Mouse (Mus musculus): Measurements from ENCODE around the gene Wdfy3. TPM values are rescaled to one million over a fixed set of nuclear protein-coding genes. Genes with fewer than 3 reads are reported as not detected.

The Wdfy3 gene
- polyA plus RNA-seq, 1 experiment from 2014 or later = 21.7 TPM

DNA sequence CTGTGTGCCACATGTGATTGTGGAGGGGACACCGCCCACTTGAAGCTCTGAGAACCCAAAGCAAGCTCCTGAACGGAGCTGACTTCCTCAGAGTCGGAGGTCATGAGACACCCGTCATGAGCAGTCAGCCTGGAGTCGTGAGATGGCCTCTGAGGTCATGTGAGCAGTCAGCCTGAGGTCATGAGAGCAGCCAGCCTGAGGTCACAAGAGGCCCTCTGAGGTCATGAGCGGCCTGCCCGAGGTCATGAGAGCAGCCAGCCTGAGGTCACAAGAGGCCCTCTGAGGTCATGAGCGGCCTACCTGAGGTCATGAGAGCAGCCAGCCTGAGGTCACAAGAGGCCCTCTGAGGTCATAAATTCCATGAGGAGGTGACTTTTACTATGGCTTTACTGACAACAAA lies 120.4 kb downstream of the Wdfy3 start:
- WGBS = 72% methylated on average over 8 of the region's 8 CpGs
- Histone ChIP-seq H3K27me3 (ENCODE audit: insufficient read depth, low read length) (no peaks in the 10 kb centered on the region), H3K4me1 (ENCODE audit: insufficient read depth) (no peaks in the 10 kb centered on the region), H3K4me2 (no peak overlapping the region), H3K36me3 (ENCODE audit: insufficient read depth) (peaks cover 60% of the 10 kb centered on the region), H3K4me3 (ENCODE audit: low read depth, low read length) (no peak overlapping the region), H3K27ac (ENCODE audit: low read depth) (no peak overlapping the region), H3K9ac (no peak overlapping the region), H3K9me3 (ENCODE audit: low read depth, low read length) (no peaks in the 10 kb centered on the region)
- ATAC-seq (ENCODE audit: insufficient read depth) (no peak), DNase-seq (no peak)
- TF ChIP-seq CTCF (IDR thresholded peaks at IDR 0.05; ENCODE audit: low read depth) = no peak

GRCm38 (mm10) chr5:101948641-101949040 lies 121.1 kb downstream of the Wdfy3 start:
- WGBS = 91% methylated on average over 7 of the region's 7 CpGs
- DNase-seq (no peak), ATAC-seq (ENCODE audit: insufficient read depth) (no peak)
- H3K9me3 ChIP-seq (ENCODE audit: low read depth, low read length) = no peaks in the 10 kb centered on the region
- H3K27ac ChIP-seq (ENCODE audit: low read depth) = no peak overlapping the region
- no peak overlapping the region for H3K9ac ChIP-seq
- TF ChIP-seq CTCF (IDR thresholded peaks at IDR 0.05; ENCODE audit: low read depth) = no peak
- H3K4me1 ChIP-seq (ENCODE audit: insufficient read depth) = no peaks in the 10 kb centered on the region
- H3K27me3 ChIP-seq (ENCODE audit: insufficient read depth, low read length) = no peaks in the 10 kb centered on the region
- no peak overlapping the region for H3K4me2 ChIP-seq
- H3K36me3 ChIP-seq (ENCODE audit: insufficient read depth) = peaks cover 63% of the 10 kb centered on the region
- H3K4me3 ChIP-seq (ENCODE audit: low read depth, low read length) = no peak overlapping the region

DNA sequence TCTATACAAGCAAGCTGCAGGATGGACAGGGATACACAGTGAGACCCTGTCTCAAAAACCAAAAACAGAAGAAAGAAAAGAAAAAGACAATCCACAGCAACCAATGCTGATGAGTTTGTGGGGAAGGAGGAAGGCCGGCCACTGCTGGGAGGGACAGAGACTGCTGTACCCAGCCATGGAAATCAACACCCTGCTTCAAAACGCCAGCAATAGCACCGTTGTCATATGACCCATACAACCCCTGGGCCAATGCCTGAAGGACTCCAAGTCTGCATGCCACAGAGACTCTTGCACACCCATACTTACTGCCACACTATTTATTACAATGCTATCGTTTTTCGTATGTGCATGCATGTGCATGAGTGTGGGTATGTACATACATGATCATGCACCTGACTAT lies 124.0 kb downstream of the Wdfy3 start:
- H3K4me2 ChIP-seq = no peak overlapping the region
- no peaks in the 10 kb centered on the region for H3K27me3 ChIP-seq (ENCODE audit: insufficient read depth, low read length)
- no peak overlapping the region for H3K9ac ChIP-seq
- H3K4me1 ChIP-seq (ENCODE audit: insufficient read depth) = no peaks in the 10 kb centered on the region
- DNase-seq = no peak
- WGBS = 76% methylated on average over 5 of the region's 5 CpGs
- no peak overlapping the region for H3K4me3 ChIP-seq (ENCODE audit: low read depth, low read length)
- H3K27ac ChIP-seq (ENCODE audit: low read depth) = no peak overlapping the region
- TF ChIP-seq CTCF (IDR thresholded peaks at IDR 0.05; ENCODE audit: low read depth) = no peak
- no peaks in the 10 kb centered on the region for H3K9me3 ChIP-seq (ENCODE audit: low read depth, low read length)
- peaks cover 81% of the 10 kb centered on the region for H3K36me3 ChIP-seq (ENCODE audit: insufficient read depth)
- no peak for ATAC-seq (ENCODE audit: insufficient read depth)

DNA sequence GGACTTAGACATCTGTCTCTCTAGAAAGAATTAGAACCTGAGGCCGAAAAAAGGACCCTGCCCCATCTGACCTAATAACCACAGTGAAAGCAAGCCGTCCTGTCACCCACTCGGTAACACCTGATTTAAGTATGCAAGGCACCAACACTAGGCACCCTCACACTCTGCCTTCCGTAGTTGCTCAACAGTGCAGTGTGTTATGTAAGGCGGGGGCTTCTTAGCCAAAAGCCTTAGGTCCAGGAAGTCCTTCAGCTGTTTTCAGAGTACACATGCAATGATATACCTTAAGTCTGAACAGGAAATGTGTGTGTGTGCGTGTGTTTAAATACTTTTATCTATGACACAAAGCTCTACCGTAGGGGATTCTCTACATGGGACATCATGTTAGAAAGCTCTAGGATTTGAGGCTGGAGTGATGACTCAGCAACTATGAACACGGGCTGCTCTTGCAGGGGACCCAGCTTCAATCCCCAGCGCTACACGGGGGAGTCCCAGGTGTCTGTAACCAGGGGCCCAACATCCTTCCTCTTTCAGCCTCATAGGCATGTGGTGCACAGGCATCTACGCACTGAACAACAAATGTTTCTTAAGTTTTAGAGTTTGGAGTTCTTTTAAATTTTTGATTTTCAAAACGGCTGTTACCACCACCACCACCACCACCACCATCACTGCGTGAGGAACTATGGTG lies 131.7 kb downstream of the Wdfy3 start:
- Histone ChIP-seq H3K36me3 (ENCODE audit: insufficient read depth) (peaks cover 76% of the 10 kb centered on the region), H3K27me3 (ENCODE audit: insufficient read depth, low read length) (no peaks in the 10 kb centered on the region), H3K4me1 (ENCODE audit: insufficient read depth) (no peaks in the 10 kb centered on the region), H3K4me3 (ENCODE audit: low read depth, low read length) (no peak overlapping the region), H3K27ac (ENCODE audit: low read depth) (no peak overlapping the region), H3K9ac (no peak overlapping the region), H3K4me2 (no peak overlapping the region), H3K9me3 (ENCODE audit: low read depth, low read length) (no peaks in the 10 kb centered on the region)
- TF ChIP-seq CTCF (IDR thresholded peaks at IDR 0.05; ENCODE audit: low read depth) = no peak
- ATAC-seq (ENCODE audit: insufficient read depth) = no peak
- WGBS = 74% methylated on average over 13 of the region's 13 CpGs
- DNase-seq = no peak

GRCm38 (mm10) chr5:101937362-101937761 lies 132.4 kb downstream of the Wdfy3 start:
- no peak for TF ChIP-seq CTCF (IDR thresholded peaks at IDR 0.05; ENCODE audit: low read depth)
- H3K27me3 ChIP-seq (ENCODE audit: insufficient read depth, low read length) = no peaks in the 10 kb centered on the region
- peak; percentile 70 for ATAC-seq (ENCODE audit: insufficient read depth)
- peaks cover 71% of the 10 kb centered on the region for H3K36me3 ChIP-seq (ENCODE audit: insufficient read depth)
- no peaks in the 10 kb centered on the region for H3K9me3 ChIP-seq (ENCODE audit: low read depth, low read length)
- no peak overlapping the region for H3K4me2 ChIP-seq
- H3K4me1 ChIP-seq (ENCODE audit: insufficient read depth) = no peaks in the 10 kb centered on the region
- DNase-seq = peak; percentile 60
- no peak overlapping the region for H3K4me3 ChIP-seq (ENCODE audit: low read depth, low read length)
- WGBS = 40% methylated on average over 21 of the region's 21 CpGs
- H3K27ac ChIP-seq (ENCODE audit: low read depth) = no peak overlapping the region
- no peak overlapping the region for H3K9ac ChIP-seq

DNA sequence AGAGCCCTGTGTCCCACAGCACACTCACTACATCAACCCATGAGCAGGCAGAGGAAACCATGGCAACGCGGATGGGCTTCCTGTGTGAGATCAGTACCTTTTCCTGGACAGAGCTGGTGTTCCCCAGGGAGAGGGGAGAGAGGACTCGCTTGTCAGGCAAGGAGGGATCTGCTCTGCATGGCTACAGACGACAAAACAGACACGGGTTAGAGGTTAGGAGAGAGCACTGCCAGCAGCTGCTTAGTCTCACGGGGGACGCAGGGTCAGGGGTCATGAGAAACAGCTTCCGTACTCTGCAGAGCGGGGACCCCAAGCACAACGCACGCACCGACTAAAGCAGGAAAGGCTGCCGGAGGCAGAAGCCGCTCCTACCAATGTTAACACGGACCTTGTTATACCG lies 133.8 kb downstream of the Wdfy3 start:
- H3K9ac ChIP-seq = no peak overlapping the region
- no peaks in the 10 kb centered on the region for H3K27me3 ChIP-seq (ENCODE audit: insufficient read depth, low read length)
- TF ChIP-seq CTCF (IDR thresholded peaks at IDR 0.05; ENCODE audit: low read depth) = no peak
- no peaks in the 10 kb centered on the region for H3K9me3 ChIP-seq (ENCODE audit: low read depth, low read length)
- H3K27ac ChIP-seq (ENCODE audit: low read depth) = no peak overlapping the region
- H3K36me3 ChIP-seq (ENCODE audit: insufficient read depth) = peaks cover 66% of the 10 kb centered on the region
- ATAC-seq (ENCODE audit: insufficient read depth) (peak; percentile 62), DNase-seq (peak; percentile 33)
- H3K4me1 ChIP-seq (ENCODE audit: insufficient read depth) = no peaks in the 10 kb centered on the region
- 39% methylated on average over 16 of the region's 16 CpGs for WGBS
- no peak overlapping the region for H3K4me3 ChIP-seq (ENCODE audit: low read depth, low read length)
- H3K4me2 ChIP-seq = no peak overlapping the region

GRCm38 (mm10) chr5:101934629-101935028 lies 135.1 kb downstream of the Wdfy3 start:
- DNase-seq (no peak), ATAC-seq (ENCODE audit: insufficient read depth) (no peak)
- H3K27me3 ChIP-seq (ENCODE audit: insufficient read depth, low read length) = no peaks in the 10 kb centered on the region
- 72% methylated on average over 7 of the region's 7 CpGs for WGBS
- no peak overlapping the region for H3K9ac ChIP-seq
- peaks cover 66% of the 10 kb centered on the region for H3K36me3 ChIP-seq (ENCODE audit: insufficient read depth)
- H3K4me2 ChIP-seq = no peak overlapping the region
- H3K4me1 ChIP-seq (ENCODE audit: insufficient read depth) = no peaks in the 10 kb centered on the region
- no peaks in the 10 kb centered on the region for H3K9me3 ChIP-seq (ENCODE audit: low read depth, low read length)
- no peak for TF ChIP-seq CTCF (IDR thresholded peaks at IDR 0.05; ENCODE audit: low read depth)
- H3K4me3 ChIP-seq (ENCODE audit: low read depth, low read length) = no peak overlapping the region
- H3K27ac ChIP-seq (ENCODE audit: low read depth) = no peak overlapping the region

All from lung, embryonic 14.5 days (tissue).